Mouse (Mus musculus) lung, embryonic 15.5 days (tissue): ENCODE data around the gene Kalrn. TPM values are rescaled to one million over a fixed set of nuclear protein-coding genes. Genes with fewer than 3 reads are reported as not detected.
"Not testable (repeated sequence)": the region's sequence is repeated elsewhere in the genome, so short reads cannot be mapped to it uniquely, and the experiment has no call there.

Experiments used
- ATAC-seq: fragments of 200-750 bp; cut with Nextera tagmentation; 2 replicates; pipeline ENCODE4 v1.8.0; 2017; ENCODE audit warnings: moderate number of reproducible peaks, borderline replicate concordance; ENCODE audit not compliant: low FRiP score, low TSS enrichment; ENCODE audit errors: extremely low read depth
- H3K27ac ChIP-seq: fragments of 300-500 bp; sonication (generic); 2 replicates; pipeline ENCODE4 v1.5.1; 2015; ENCODE audit warnings: moderate library complexity, mild to moderate bottlenecking, inconsistent platforms
- H3K27me3 ChIP-seq: fragments of 300-500 bp; sonication (generic); 2 replicates; pipeline ENCODE4 v1.6.1; 2015; ENCODE audit warnings: inconsistent platforms
- H3K36me3 ChIP-seq: fragments of 300-500 bp; sonication (generic); 2 replicates; pipeline ENCODE4 v1.6.1; 2015; ENCODE audit warnings: inconsistent platforms
- H3K4me1 ChIP-seq: fragments of 300-500 bp; sonication (generic); 2 replicates; pipeline ENCODE4 v1.6.1; 2015; ENCODE audit warnings: inconsistent platforms
- H3K4me2 ChIP-seq: fragments of 300-500 bp; sonication (generic); 2 replicates; pipeline ENCODE4 v1.6.1; 2015; ENCODE audit warnings: inconsistent platforms, mild to moderate bottlenecking, moderate library complexity
- H3K4me3 ChIP-seq: fragments of 300-500 bp; sonication (generic); 2 replicates; pipeline ENCODE4 v1.5.1; 2015; ENCODE audit warnings: mild to moderate bottlenecking, inconsistent platforms
- H3K9ac ChIP-seq: fragments of 300-500 bp; sonication (generic); 2 replicates; pipeline ENCODE4 v1.6.1; 2015; ENCODE audit warnings: inconsistent platforms
- H3K9me3 ChIP-seq: fragments of 300-500 bp; sonication (generic); 2 replicates; pipeline ENCODE4 v1.6.1; 2016; ENCODE audit warnings: inconsistent platforms
- WGBS: fragments of 180-500 bp; shearing (Covaris S2); methylation state at CpG from one replicate; pipeline ENCODE4 v1.1.7; 2015; 5-methylcytosine and 5-hydroxymethylcytosine counted together
- polyA plus RNA-seq: library from polyadenylated mRNA; unstranded; fragments of >200 nt; fragmentation: Nextera tagmentation; extraction: Ambion mirVana; gene quantifications from 2 replicates; pipeline ENCODE4 v1.2.1, GENCODE M21; 2015

Kalrn gene
- polyA plus RNA-seq, 1 experiment from 2014 or later = 14.4 TPM

- no peaks in the 10 kb centered on the region for H3K36me3 ChIP-seq
- H3K4me1 ChIP-seq = no peaks in the 10 kb centered on the region
- no peak overlapping the region for H3K9ac ChIP-seq
- no peak overlapping the region for H3K4me2 ChIP-seq
- no peak overlapping the region for H3K4me3 ChIP-seq
- no peaks in the 10 kb centered on the region for H3K9me3 ChIP-seq
- no peak for ATAC-seq
- no peak overlapping the region for H3K27ac ChIP-seq
- no peaks in the 10 kb centered on the region for H3K27me3 ChIP-seq
- WGBS = 67% methylated on average over 10 of the region's 10 CpGs
Observed at GRCm38 (mm10) chr16:34316253-34316652, 257.1 kb downstream of the Kalrn start.

- Histone ChIP-seq H3K4me3 (no peak overlapping the region), H3K36me3 (no peaks in the 10 kb centered on the region), H3K4me2 (no peak overlapping the region), H3K9ac (no peak overlapping the region), H3K9me3 (no peaks in the 10 kb centered on the region), H3K4me1 (no peaks in the 10 kb centered on the region), H3K27me3 (no peaks in the 10 kb centered on the region), H3K27ac (no peak overlapping the region)
- WGBS = 80% methylated on average over 10 of the region's 10 CpGs
- no peak for ATAC-seq
Observed at GRCm38 (mm10) chr16:34314071-34314470, 259.3 kb downstream of the Kalrn start.

- no peak overlapping the region for H3K4me2 ChIP-seq
- no peaks in the 10 kb centered on the region for H3K36me3 ChIP-seq
- H3K9ac ChIP-seq = no peak overlapping the region
- no peak overlapping the region for H3K4me3 ChIP-seq
- no peaks in the 10 kb centered on the region for H3K9me3 ChIP-seq
- WGBS = 85% methylated on average over 1 of the region's 1 CpGs
- no peak overlapping the region for H3K27ac ChIP-seq
- no peaks in the 10 kb centered on the region for H3K27me3 ChIP-seq
- no peaks in the 10 kb centered on the region for H3K4me1 ChIP-seq
- no peak for ATAC-seq
Observed at GRCm38 (mm10) chr16:34311577-34311976, 261.8 kb downstream of the Kalrn start.

- no peak overlapping the region for H3K4me2 ChIP-seq
- no peaks in the 10 kb centered on the region for H3K4me1 ChIP-seq
- WGBS = 87% methylated on average over 8 of the region's 8 CpGs
- H3K9ac ChIP-seq = no peak overlapping the region
- H3K27me3 ChIP-seq = no peaks in the 10 kb centered on the region
- no peak for ATAC-seq
- H3K9me3 ChIP-seq = no peaks in the 10 kb centered on the region
- no peak overlapping the region for H3K4me3 ChIP-seq
- H3K27ac ChIP-seq = no peak overlapping the region
- no peaks in the 10 kb centered on the region for H3K36me3 ChIP-seq
Observed at GRCm38 (mm10) chr16:34310363-34310762, 263.0 kb downstream of the Kalrn start.

GRCm38 (mm10) chr16:34308324-34308723, 265.0 kb downstream of the Kalrn start:
- Histone ChIP-seq H3K36me3 (no peaks in the 10 kb centered on the region), H3K4me3 (no peak overlapping the region), H3K4me2 (no peak overlapping the region), H3K27me3 (no peaks in the 10 kb centered on the region), H3K4me1 (no peaks in the 10 kb centered on the region), H3K27ac (no peak overlapping the region), H3K9me3 (no peaks in the 10 kb centered on the region), H3K9ac (no peak overlapping the region)
- WGBS = 84% methylated on average over 1 of the region's 1 CpGs
- ATAC-seq = no peak

GRCm38 (mm10) chr16:34307458-34307857, 265.9 kb downstream of the Kalrn start:
- H3K9me3 ChIP-seq = no peaks in the 10 kb centered on the region
- H3K27me3 ChIP-seq = no peaks in the 10 kb centered on the region
- H3K9ac ChIP-seq = no peak overlapping the region
- no peak overlapping the region for H3K4me3 ChIP-seq
- H3K4me1 ChIP-seq = no peaks in the 10 kb centered on the region
- H3K27ac ChIP-seq = no peak overlapping the region
- WGBS = 44% methylated on average over 9 of the region's 9 CpGs
- no peak overlapping the region for H3K4me2 ChIP-seq
- H3K36me3 ChIP-seq = no peaks in the 10 kb centered on the region
- no peak for ATAC-seq

- ATAC-seq = no peak
- no peak overlapping the region for H3K9ac ChIP-seq
- no peaks in the 10 kb centered on the region for H3K9me3 ChIP-seq
- no peaks in the 10 kb centered on the region for H3K36me3 ChIP-seq
- H3K27ac ChIP-seq = no peak overlapping the region
- no peaks in the 10 kb centered on the region for H3K27me3 ChIP-seq
- 64% methylated on average over 4 of the region's 4 CpGs for WGBS
- no peak overlapping the region for H3K4me3 ChIP-seq
- no peaks in the 10 kb centered on the region for H3K4me1 ChIP-seq
- H3K4me2 ChIP-seq = no peak overlapping the region
Observed at GRCm38 (mm10) chr16:34305586-34305985, 267.7 kb downstream of the Kalrn start.

GRCm38 (mm10) chr16:34303818-34304217, 269.5 kb downstream of the Kalrn start:
- not testable (repeated sequence) for H3K4me3 ChIP-seq, H3K36me3 ChIP-seq, ATAC-seq, H3K9ac ChIP-seq, H3K4me1 ChIP-seq, H3K27ac ChIP-seq, H3K4me2 ChIP-seq, H3K27me3 ChIP-seq, H3K9me3 ChIP-seq
- WGBS = 69% methylated on average over 4 of the region's 4 CpGs

GRCm38 (mm10) chr16:34302503-34302902, 270.8 kb downstream of the Kalrn start:
- Histone ChIP-seq H3K27ac (no peak overlapping the region), H3K4me3 (no peak overlapping the region), H3K4me2 (no peak overlapping the region), H3K4me1 (0 out of 2 replicates have a peak, but pooled peaks cover 3% of the 10 kb centered on the region), H3K9me3 (no peaks in the 10 kb centered on the region), H3K27me3 (no peaks in the 10 kb centered on the region), H3K36me3 (no peaks in the 10 kb centered on the region), H3K9ac (no peak overlapping the region)
- 92% methylated on average over 1 of the region's 1 CpGs for WGBS
- ATAC-seq = no peak

GRCm38 (mm10) chr16:34302063-34302462, 271.3 kb downstream of the Kalrn start:
- 83% methylated on average over 1 of the region's 1 CpGs for WGBS
- Histone ChIP-seq H3K4me1 (0 out of 2 replicates have a peak, but pooled peaks cover 3% of the 10 kb centered on the region), H3K36me3 (no peaks in the 10 kb centered on the region), H3K27ac (no peak overlapping the region), H3K27me3 (no peaks in the 10 kb centered on the region), H3K9me3 (no peaks in the 10 kb centered on the region), H3K9ac (no peak overlapping the region), H3K4me2 (no peak overlapping the region), H3K4me3 (no peak overlapping the region)
- ATAC-seq = no peak

GRCm38 (mm10) chr16:34299226-34299625, 274.1 kb downstream of the Kalrn start:
- no peak for ATAC-seq
- 69% methylated on average over 2 of the region's 2 CpGs for WGBS
- Histone ChIP-seq H3K27ac (no peak overlapping the region), H3K27me3 (no peaks in the 10 kb centered on the region), H3K9me3 (no peaks in the 10 kb centered on the region), H3K36me3 (no peaks in the 10 kb centered on the region), H3K4me2 (no peak overlapping the region), H3K9ac (no peak overlapping the region), H3K4me3 (no peak overlapping the region), H3K4me1 (0 out of 2 replicates have a peak, but pooled peaks cover 3% of the 10 kb centered on the region)

- no peak overlapping the region for H3K4me2 ChIP-seq
- ATAC-seq = no peak
- H3K27ac ChIP-seq = no peak overlapping the region
- no peak overlapping the region for H3K9ac ChIP-seq
- H3K9me3 ChIP-seq = no peaks in the 10 kb centered on the region
- WGBS = 85% methylated on average over 5 of the region's 5 CpGs
- no peaks in the 10 kb centered on the region for H3K27me3 ChIP-seq
- H3K4me3 ChIP-seq = no peak overlapping the region
- H3K4me1 ChIP-seq = 0 out of 2 replicates have a peak, but pooled peaks cover 3% of the 10 kb centered on the region
- H3K36me3 ChIP-seq = no peaks in the 10 kb centered on the region
Observed at GRCm38 (mm10) chr16:34297911-34298682, 275.2 kb downstream of the Kalrn start.
